Mouse (Mus musculus) thymus, postnatal 10 days (tissue): ENCODE results near the gene Olfr203.
"Not testable (repeated sequence)": the region's sequence is repeated elsewhere in the genome, so short reads cannot be mapped to it uniquely, and the experiment has no call there.

ENCODE experiments used
- DNase-seq, 2 experiments: peaks; one replicate each; pipeline ENCODE4 v3.0.0; 2021; ENCODE audit warnings: low spot score in 2 of 2

Olfr203 gene

DNA sequence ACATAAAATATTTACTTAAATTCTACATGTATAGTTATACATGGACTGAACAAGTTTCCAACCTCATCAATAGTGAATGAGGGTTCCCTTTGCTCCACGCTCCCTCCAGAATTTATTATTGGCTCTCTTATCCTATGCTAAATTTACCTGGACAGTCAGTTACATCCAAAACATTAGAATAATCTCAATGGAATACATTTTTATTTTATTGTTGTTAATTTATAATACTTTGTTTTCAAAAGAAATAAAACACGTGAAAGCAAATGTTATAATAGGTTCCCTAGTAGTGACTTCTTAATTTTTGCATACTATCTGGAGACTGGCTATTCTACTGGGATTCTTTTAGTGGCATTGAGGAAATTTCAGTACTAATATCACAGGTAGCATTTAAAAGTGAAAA lies at the start of gene Olfr203:
Gene Olfr203, plus strand, starts transcription at position 301 of the 400 bp plus-strand sequence.
- no peak for DNase-seq

DNA sequence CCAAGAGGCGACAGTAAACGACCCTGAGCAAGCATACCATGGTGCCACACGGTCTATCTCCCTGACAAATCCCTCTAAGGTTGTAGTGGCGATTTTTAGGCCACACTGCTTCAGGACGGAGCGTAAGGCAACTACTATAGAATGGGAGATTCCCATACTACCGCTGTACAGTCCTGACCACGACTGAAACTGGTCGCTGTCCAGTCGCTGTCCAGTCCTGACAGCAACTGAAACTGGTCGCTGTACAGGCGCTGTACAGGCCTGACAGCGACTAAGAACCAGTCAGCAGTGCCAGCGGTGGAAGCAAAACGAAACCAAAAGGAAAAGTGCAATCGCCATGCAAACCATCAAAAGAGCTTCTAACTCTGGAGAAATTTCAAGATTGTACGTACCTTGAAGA lies 49.0 kb upstream of the Olfr203 start:
- no peak for DNase-seq

DNA sequence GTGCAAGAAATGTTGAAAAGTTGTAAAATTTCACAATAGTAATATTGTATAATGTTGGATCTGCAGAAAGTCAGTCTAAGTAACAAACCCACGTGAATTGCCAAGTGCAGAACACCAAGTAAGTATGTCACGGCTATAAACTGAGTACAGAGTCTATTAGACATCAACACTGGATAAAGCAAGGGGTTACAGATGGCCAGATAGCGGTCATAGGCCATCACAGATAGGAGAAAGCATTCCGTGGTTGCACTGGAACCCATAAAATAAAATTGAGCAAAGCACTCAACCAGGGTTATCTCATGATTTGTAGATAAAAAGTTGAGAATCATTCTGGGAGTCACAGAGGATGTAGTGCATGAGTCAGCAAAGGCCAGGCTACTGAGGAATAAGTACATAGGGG lies 29.6 kb upstream of the Olfr203 start:
- not testable (repeated sequence) for DNase-seq

DNA sequence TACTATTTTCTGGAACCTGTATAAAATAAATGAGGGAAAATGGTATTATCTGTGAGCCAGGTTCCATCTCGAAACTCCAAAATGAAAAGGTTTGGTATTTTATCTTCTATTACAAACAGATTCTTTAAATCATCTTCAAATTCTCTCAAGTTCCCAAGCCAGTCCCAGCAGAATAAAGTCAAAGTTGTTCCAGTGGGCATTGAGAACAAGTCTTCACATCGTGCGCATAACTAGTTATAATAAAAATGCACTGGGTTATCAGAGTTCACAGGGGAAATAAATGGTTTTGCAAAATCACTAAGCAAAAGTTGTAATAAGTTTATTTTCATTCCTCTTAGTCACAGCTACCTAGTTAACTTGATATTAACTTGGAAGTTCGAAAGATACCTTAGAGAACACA lies 26.1 kb upstream of the Olfr203 start, which contains the start of gene Olfr201:
Gene Olfr201, minus strand, starts transcription at position 101 of the 400 bp plus-strand sequence.
- DNase-seq, result not testable (repeated sequence)

DNA sequence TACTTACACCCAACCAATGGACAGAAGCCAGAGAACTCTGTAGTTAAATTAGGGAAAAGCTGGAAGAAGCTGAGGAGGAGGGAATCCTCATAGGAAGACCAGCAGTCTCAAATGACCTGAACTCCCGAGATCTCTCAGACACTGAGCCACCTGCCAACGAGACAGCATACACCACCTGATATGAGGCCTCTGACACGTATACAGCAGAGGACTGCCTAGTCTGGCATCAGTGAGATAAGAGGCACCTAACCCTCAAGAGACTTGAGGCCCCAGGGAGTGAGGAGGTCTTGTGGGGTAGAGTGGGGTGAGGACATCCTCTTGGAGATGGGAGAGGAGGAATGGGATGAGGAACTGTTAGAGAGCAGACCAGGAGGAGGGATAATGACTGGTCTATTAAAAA lies 18.1 kb upstream of the Olfr203 start:
- DNase-seq, result no peak

DNA sequence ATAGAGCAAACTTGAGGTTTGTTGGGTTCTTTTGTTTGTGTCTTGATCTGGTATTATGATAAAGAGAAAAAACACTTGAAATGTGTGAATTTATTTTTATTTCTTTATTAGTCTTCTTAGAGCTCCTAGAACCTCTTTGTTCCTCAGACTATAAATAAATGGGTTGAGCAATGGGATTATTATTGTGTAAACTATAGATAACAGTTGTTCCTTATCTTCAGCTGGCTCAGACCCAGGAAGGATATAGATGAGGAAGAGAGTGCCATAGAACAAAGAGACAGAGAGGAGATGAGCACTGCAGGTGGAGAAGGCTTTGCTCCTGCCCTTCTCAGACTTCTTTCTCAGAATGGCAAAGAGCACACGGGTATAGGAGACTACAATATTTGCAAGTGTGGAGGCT lies 15.2 kb upstream of the Olfr203 start:
- DNase-seq, result no peak

DNA sequence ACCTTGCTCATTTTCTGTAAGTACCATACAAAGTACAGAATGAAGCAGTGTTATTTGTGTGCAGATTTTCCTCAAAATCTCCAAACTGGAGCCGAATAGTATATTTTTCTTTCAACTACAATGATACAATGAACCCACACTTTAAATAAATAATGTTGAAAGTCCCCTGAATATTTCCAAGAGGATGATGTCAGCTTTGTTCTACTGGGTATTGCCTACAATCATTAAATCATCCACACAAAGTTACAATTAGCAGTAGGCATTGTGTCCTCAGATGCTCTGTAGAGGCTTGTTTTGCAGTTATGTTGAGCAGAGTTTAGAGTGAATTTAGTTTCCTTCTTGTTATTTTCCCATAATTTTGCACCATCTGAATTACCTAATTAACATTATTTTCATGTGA lies 12.0 kb upstream of the Olfr203 start, which contains the start of gene Olfr202:
Gene Olfr202, minus strand, starts transcription at position 101 of the 400 bp plus-strand sequence.
- DNase-seq, result no peak

DNA sequence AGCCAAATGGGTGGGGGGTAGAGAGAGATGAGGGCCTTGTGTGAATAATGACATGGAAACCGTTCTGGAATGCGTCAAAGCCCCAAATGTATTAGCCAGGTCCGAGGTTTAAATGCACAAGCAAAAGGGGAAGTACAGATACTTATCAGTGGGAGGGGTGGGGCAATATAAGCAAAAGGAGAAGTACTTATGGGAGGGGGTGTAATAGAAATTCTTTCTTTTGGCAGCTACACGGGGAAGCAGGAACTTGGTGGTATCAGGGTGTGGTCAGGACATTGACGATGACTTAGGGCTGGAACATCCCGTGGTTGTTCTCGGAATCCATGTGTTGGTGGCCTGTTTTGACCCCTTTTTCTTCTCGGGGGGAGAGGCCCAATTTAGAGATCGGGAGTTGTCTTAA lies 11.1 kb upstream of the Olfr203 start:
- not testable (repeated sequence) for DNase-seq

DNA sequence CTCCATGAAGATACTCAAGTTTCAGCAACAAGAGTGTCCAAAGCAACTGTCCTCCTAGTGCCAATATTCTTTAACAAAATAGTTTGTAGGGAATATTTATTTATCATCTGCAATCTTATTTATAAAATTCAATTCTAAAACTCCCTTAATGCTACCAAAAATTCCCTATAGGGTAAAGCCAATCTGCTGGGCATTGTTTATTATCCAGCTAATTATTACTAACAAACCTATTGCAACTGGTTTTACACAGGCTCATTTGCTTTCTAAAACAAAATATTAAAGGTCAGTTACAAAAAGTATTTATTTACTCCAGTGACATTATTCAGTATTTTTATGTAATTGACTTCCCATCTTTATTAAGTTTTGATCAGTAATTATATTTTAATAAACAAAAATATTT lies 19.5 kb downstream of the Olfr203 start, which contains the start of gene Olfr204:
Gene Olfr204, minus strand, starts transcription at position 101 of the 400 bp plus-strand sequence.
- no peak for DNase-seq

DNA sequence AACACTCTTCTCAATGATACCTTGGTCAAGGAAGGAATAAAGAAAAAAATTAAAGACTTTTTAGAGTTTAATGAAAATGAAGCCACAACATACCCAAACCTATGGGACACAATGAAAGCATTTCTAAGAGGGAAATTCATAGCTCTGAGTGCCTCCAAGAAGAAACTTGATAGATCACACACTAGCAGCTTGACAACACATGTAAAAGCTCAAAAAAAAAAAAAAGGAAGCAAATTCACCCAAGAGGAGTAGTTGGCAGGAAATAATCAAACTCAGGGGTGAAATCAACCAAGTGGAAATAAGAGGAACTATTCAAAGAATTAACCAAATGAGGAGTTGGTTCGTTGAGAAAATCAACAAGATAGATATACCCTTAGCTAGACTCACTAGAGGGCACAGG lies 24.6 kb downstream of the Olfr203 start:
- DNase-seq, result not testable (repeated sequence)

DNA sequence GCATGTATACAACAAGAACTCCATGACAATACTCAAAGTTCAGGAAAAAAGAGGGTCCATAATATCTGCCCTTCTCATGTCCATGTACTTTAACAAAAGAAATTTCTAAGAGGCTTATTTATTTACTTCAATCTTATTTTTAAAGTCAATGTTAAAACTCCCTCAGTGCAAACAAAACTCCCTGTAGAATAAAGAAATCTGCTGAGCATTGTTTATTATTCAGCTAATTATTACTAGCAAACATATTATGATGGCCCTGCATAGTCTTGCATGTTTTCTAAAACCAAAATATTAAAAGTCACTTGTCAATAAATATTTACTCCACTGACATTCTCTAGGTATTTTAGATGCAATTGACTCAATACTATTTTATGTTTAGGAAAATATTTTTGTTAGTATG lies 32.4 kb downstream of the Olfr203 start, which contains the start of gene Olfr205:
Gene Olfr205, minus strand, starts transcription at position 101 of the 400 bp plus-strand sequence.
- no peak for DNase-seq

DNA sequence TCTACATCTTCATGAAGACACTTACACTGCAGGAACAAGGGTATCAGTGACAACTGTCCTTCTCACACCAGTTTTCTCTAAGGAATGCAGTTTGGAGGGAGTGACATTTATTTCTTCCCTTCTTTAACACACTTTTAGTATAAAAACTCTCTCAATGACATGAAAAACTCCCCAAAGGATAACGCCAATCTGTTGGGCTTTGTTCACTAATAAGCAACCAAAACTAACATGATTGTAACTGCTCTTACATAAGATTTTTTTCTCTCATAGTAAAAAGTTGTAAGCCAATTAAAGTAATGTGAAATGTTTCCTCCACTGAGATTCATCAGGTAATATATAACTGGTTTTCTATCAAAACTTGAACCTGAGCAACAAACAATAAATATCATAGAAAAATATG lies 50.5 kb downstream of the Olfr203 start, which contains the start of gene Olfr206:
Gene Olfr206, minus strand, starts transcription at position 101 of the 400 bp plus-strand sequence.
- no peak for DNase-seq
